Mouse (Mus musculus) CH12.LX (cell line): Measurements from ENCODE around the gene Bard1. TPM values are rescaled to one million over a fixed set of nuclear protein-coding genes. Genes with fewer than 3 reads are reported as not detected.

Experiments
- DNase-seq: peaks from one replicate; pipeline ENCODE4 v3.0.0-alpha.2; 2013; ENCODE audit errors: extremely low read depth
- H3K27ac ChIP-seq: 2 replicates; pipeline ENCODE4 v1.5.1; 2012; ENCODE audit warnings: low read depth, mild to moderate bottlenecking, control low read depth, moderate library complexity; ENCODE audit not compliant: insufficient read depth
- H3K27me3 ChIP-seq: replicated peaks from 2 replicates; pipeline ENCODE3; 2012; ENCODE audit warnings: inconsistent platforms
- H3K36me3 ChIP-seq, 2 experiments: replicated peaks in 1 of 2; 2 replicates each; pipeline versions ENCODE3 to v1.6.1; 2012; ENCODE audit warnings: inconsistent platforms in 1 of 2, low read length in 1 of 2, mild to moderate bottlenecking in 1 of 2, mixed read lengths in 1 of 2, moderate library complexity in 1 of 2; ENCODE audit not compliant: control insufficient read depth in 1 of 2, insufficient read depth in 1 of 2
- H3K4me1 ChIP-seq, 2 experiments: 2 replicates each; pipeline ENCODE4 v1.6.1; 2012; ENCODE audit warnings: inconsistent platforms in 1 of 2, moderate library complexity in 1 of 2; ENCODE audit not compliant: insufficient read depth in 2 of 2, control insufficient read depth in 1 of 2
- H3K4me2 ChIP-seq: 2 replicates; pipeline ENCODE4 v1.6.1; 2012; ENCODE audit warnings: low read depth, mild to moderate bottlenecking, control low read depth; ENCODE audit not compliant: poor library complexity, insufficient read depth, severe bottlenecking
- H3K4me3 ChIP-seq, 3 experiments: fragments of 150-350 bp in 1 of 3; sonication (generic) in 1 of 3; replicated peaks in 1 of 3; 2 replicates each; pipeline versions ENCODE3 to v1.5.1; 2011 to 2012; ENCODE audit warnings: low read depth in 2 of 3, low read length in 2 of 3, mild to moderate bottlenecking in 2 of 3, moderate library complexity in 2 of 3, control low read depth in 1 of 3, improper control_type of control experiment in 1 of 3, inconsistent platforms in 1 of 3, mixed read lengths in 1 of 3; ENCODE audit not compliant: poor library complexity in 1 of 3
- H3K79me2 ChIP-seq: replicated peaks from 2 replicates; pipeline ENCODE4 v1.6.1; 2012; ENCODE audit warnings: mild to moderate bottlenecking, moderate library complexity; ENCODE audit not compliant: control insufficient read depth, poor library complexity, insufficient read depth, severe bottlenecking; ENCODE audit errors: extremely low read depth
- H3K9ac ChIP-seq: 2 replicates; pipeline ENCODE4 v1.6.1; 2012; ENCODE audit warnings: low read depth, mild to moderate bottlenecking, control low read depth, moderate library complexity; ENCODE audit not compliant: insufficient read depth
- H3K9me3 ChIP-seq: replicated peaks from 2 replicates; pipeline ENCODE3; 2012; ENCODE audit warnings: low read length, inconsistent platforms, mixed read lengths
- CTCF ChIP-seq, 2 experiments: IDR thresholded peaks in 1 of 2; conservative IDR thresholded peaks in 1 of 2; 2 replicates each; pipeline ENCODE4 v1.5.1; 2011 to 2012; ENCODE audit warnings: low read depth in 2 of 2, low read length in 2 of 2, improper control_type of control experiment in 1 of 2, inconsistent platforms in 1 of 2, mild to moderate bottlenecking in 1 of 2, moderate library complexity in 1 of 2
- E2F4 ChIP-seq: IDR thresholded peaks from 2 replicates; pipeline ENCODE4 v1.6.1; 2011; ENCODE audit warnings: low read depth, low read length, improper control_type of control experiment; ENCODE audit not compliant: insufficient replicate concordance
- ELF1 ChIP-seq: IDR thresholded peaks from 2 replicates; pipeline ENCODE4 v1.6.1; 2014; ENCODE audit warnings: low read depth, mild to moderate bottlenecking, inconsistent platforms, low read length, improper control_type of control experiment
- EP300 ChIP-seq: IDR thresholded peaks from 2 replicates; pipeline ENCODE4 v1.6.1; 2011; ENCODE audit warnings: low read length, improper control_type of control experiment
- ETS1 ChIP-seq: conservative IDR thresholded peaks from 2 replicates; pipeline ENCODE4 v1.6.1; 2012; ENCODE audit warnings: low read depth, mild to moderate bottlenecking, inconsistent platforms, low read length, improper control_type of control experiment, moderate library complexity
- IRF4 ChIP-seq: IDR thresholded peaks from 2 replicates; pipeline ENCODE4 v1.6.1; 2014; ENCODE audit warnings: low read depth, mild to moderate bottlenecking, inconsistent platforms, low read length, improper control_type of control experiment
- JUND ChIP-seq: conservative IDR thresholded peaks from 2 replicates; pipeline ENCODE4 v1.6.1; 2011; ENCODE audit warnings: low read depth, low read length, improper control_type of control experiment
- KAT2A ChIP-seq: IDR thresholded peaks from 2 replicates; pipeline ENCODE4 v1.6.1; 2012; ENCODE audit warnings: low read length, improper control_type of control experiment, inconsistent platforms; ENCODE audit not compliant: insufficient replicate concordance
- MAX ChIP-seq: IDR thresholded peaks from 2 replicates; pipeline ENCODE4 v1.6.1; 2011; ENCODE audit warnings: low read length, improper control_type of control experiment
- MAZ ChIP-seq: IDR thresholded peaks from 2 replicates; pipeline ENCODE4 v1.6.1; 2012; ENCODE audit warnings: low read depth, mild to moderate bottlenecking, inconsistent platforms, low read length, improper control_type of control experiment, moderate library complexity
- MEF2A ChIP-seq: IDR thresholded peaks from 2 replicates; pipeline ENCODE4 v1.6.1; 2014; ENCODE audit warnings: low read depth, mild to moderate bottlenecking, inconsistent platforms, low read length, improper control_type of control experiment, borderline replicate concordance
- MXI1 ChIP-seq: IDR thresholded peaks from 2 replicates; pipeline ENCODE4 v1.6.1; 2011; ENCODE audit warnings: mild to moderate bottlenecking, low read depth, low read length, improper control_type of control experiment
- NELFE ChIP-seq: IDR thresholded peaks from 2 replicates; pipeline ENCODE4 v1.6.1; 2011; ENCODE audit warnings: low read depth, low read length, improper control_type of control experiment
- PAX5 ChIP-seq: IDR thresholded peaks from 2 replicates; pipeline ENCODE4 v1.6.1; 2012; ENCODE audit warnings: low read length, inconsistent platforms, mixed read lengths
- POLR2A ChIP-seq: IDR thresholded peaks from 2 replicates; pipeline ENCODE4 v1.6.1; 2011; ENCODE audit warnings: low read depth, mild to moderate bottlenecking, improper control_type of control experiment, low read length
- POLR2AphosphoS2 ChIP-seq: IDR thresholded peaks from 2 replicates; pipeline ENCODE4 v1.6.1; 2011; ENCODE audit warnings: low read depth, low read length, improper control_type of control experiment
- RAD21 ChIP-seq: IDR thresholded peaks from 2 replicates; pipeline ENCODE4 v1.6.1; 2011; ENCODE audit warnings: low read depth, mild to moderate bottlenecking, low read length, improper control_type of control experiment, moderate library complexity
- RCOR1 ChIP-seq: conservative IDR thresholded peaks from 2 replicates; pipeline ENCODE4 v1.6.1; 2012; ENCODE audit warnings: low read depth, mild to moderate bottlenecking, inconsistent platforms, low read length, improper control_type of control experiment
- SIN3A ChIP-seq: IDR thresholded peaks from 2 replicates; pipeline ENCODE4 v1.6.1; 2012; ENCODE audit warnings: low read length, improper control_type of control experiment, inconsistent platforms
- TBP ChIP-seq: conservative IDR thresholded peaks from 2 replicates; pipeline ENCODE4 v1.6.1; 2011; ENCODE audit warnings: low read depth, low read length, improper control_type of control experiment
- USF1 ChIP-seq: IDR thresholded peaks from 2 replicates; pipeline ENCODE4 v1.6.1; 2014; ENCODE audit warnings: low read depth, mild to moderate bottlenecking, inconsistent platforms, low read length, improper control_type of control experiment
- ZMIZ1 ChIP-seq: IDR thresholded peaks from 2 replicates; pipeline ENCODE4 v1.6.1; 2012; ENCODE audit warnings: low read depth, mild to moderate bottlenecking, inconsistent platforms, low read length, improper control_type of control experiment
- dilution Hi-C: fragments of 300-500 bp; cut with MboI; formaldehyde crosslinking; loops from 2 replicates; pipeline ENCODE4 v1.14.3; 2020; ENCODE audit warnings: low sequenced_read_pairs; ENCODE audit not compliant: extremely low pct_unique_long_range_greater_than_20kb, extremely low pct_ligation_motif_present
- in situ Hi-C: fragments of 300-500 bp; cut with MboI; formaldehyde crosslinking; loops from 3 replicates; pipeline ENCODE4 v1.14.3; 2019; ENCODE audit warnings: low sequenced_read_pairs, low pct_ligation_motif_present, low pct_unique_long_range_greater_than_20kb, mixed read lengths
- polyA plus RNA-seq: library from polyadenylated mRNA; unstranded; fragments of >175 nt; gene quantifications from 2 replicates; pipeline ENCODE4 v1.2.1, GENCODE M21; 2012; ENCODE audit warnings: low read depth; ENCODE audit not compliant: insufficient read length
- total RNA-seq, 2 experiments: library from RNA; depleted of rRNA; stranded (reverse); fragments of 300-350 nt in 1 of 2; fragments of >200 nt in 1 of 2; gene quantifications; 2 replicates each; pipeline ENCODE4 v1.2.3; 2012 to 2014

The Bard1 gene
- total and polyA plus RNA-seq, 3 experiments: 7.1 to 9.5 (median 8.8) TPM

- TF ChIP-seq IRF4 (no peak), USF1 (no peak), RAD21 (peak; percentile 41), JUND (no peak), KAT2A (no peak)
These were observed 65.9 kb downstream of the Bard1 start (continued) for GRCm38 (mm10) chr1:71036999-71037398.

- Histone ChIP-seq H3K79me2 (no peaks in the 10 kb centered on the region), H3K9me3 (no peaks in the 10 kb centered on the region), H3K27ac (no peak overlapping the region), H3K27me3 (no peaks in the 10 kb centered on the region), H3K4me2 (no peak overlapping the region)
- dilution Hi-C loops: no loop called here
- TF ChIP-seq ZMIZ1: no peak
- TF ChIP-seq POLR2A: no peak
- TF ChIP-seq JUND: no peak
- TF ChIP-seq USF1: no peak
- TF ChIP-seq CTCF (conservative IDR thresholded peaks at IDR 0.05 in 1 of 2, IDR thresholded peaks at IDR 0.05 in 1 of 2; ENCODE audit: low read depth in 2 of 2, low read length in 2 of 2): no peak
- TF ChIP-seq MEF2A: no peak
- no peak for TF ChIP-seq ELF1
- TF ChIP-seq TBP: no peak
- no peak for TF ChIP-seq SIN3A
- TF ChIP-seq, all 38 proteins: peak for 0
- Histone ChIP-seq H3K4me1 (no peaks in the 10 kb centered on the region), H3K4me3 (no peak overlapping the region), H3K36me3 (peaks cover 8 to 66% of the 10 kb centered on the region in 2 experiments), H3K9ac (no peak overlapping the region)
- in situ Hi-C loops: no loop called here
- DNase-seq: no peak
These were observed 67.4 kb downstream of the Bard1 start for GRCm38 (mm10) chr1:71035565-71035964.

- Histone ChIP-seq H3K79me2 (no peaks in the 10 kb centered on the region), H3K4me2 (no peak overlapping the region), H3K9me3 (no peaks in the 10 kb centered on the region), H3K9ac (no peak overlapping the region), H3K27ac (no peak overlapping the region), H3K36me3 (peaks cover 5 to 21% of the 10 kb centered on the region in 2 experiments), H3K4me1 (no peaks in the 10 kb centered on the region), H3K27me3 (no peaks in the 10 kb centered on the region), H3K4me3 (no peak overlapping the region)
- DNase-seq: no peak
- no peak for TF ChIP-seq RAD21
- no peak for TF ChIP-seq USF1
- TF ChIP-seq MXI1: no peak
- TF ChIP-seq POLR2AphosphoS2: no peak
- TF ChIP-seq ELF1: no peak
- no peak for TF ChIP-seq NELFE
- no peak for TF ChIP-seq TBP
- no peak for TF ChIP-seq E2F4
- no peak for TF ChIP-seq ETS1
- TF ChIP-seq POLR2A: no peak
- TF ChIP-seq RCOR1: no peak
- TF ChIP-seq EP300: no peak
- no peak for TF ChIP-seq SIN3A
- no peak for TF ChIP-seq MAZ
- no peak for TF ChIP-seq MAX
- no peak for TF ChIP-seq IRF4
- no peak for TF ChIP-seq PAX5
- dilution Hi-C loops (no loop called here), in situ Hi-C loops (no loop called here)
These were observed 80.2 kb downstream of the Bard1 start for GRCm38 (mm10) chr1:71022766-71023165.
